Mouse (Mus musculus): Measurements from ENCODE around the gene Clps.

Clps gene

GRCm38 (mm10) chr17:28553040-28553793 is 7.3 kb downstream of the Clps start:
- DNase-seq (ENCODE audit: low read depth, low spot score), result peak; percentile 93

GRCm38 (mm10) chr17:28549111-28549510 is 11.5 kb downstream of the Clps start, which contains the start of gene Clpsl2:
Clpsl2 (plus strand) TSS chr17:28549411.
- DNase-seq (ENCODE audit: low read depth, low spot score), result no peak

- DNase-seq (ENCODE audit: low read depth, low spot score), result no peak
Observed at GRCm38 (mm10) chr17:28548550-28548949, 12.0 kb downstream of the Clps start.

- DNase-seq (ENCODE audit: low read depth, low spot score), result no peak
Observed at GRCm38 (mm10) chr17:28546925-28547324, 13.6 kb downstream of the Clps start.

- DNase-seq (ENCODE audit: low read depth, low spot score), result peak; percentile 78
Observed at GRCm38 (mm10) chr17:28537881-28538280, 22.7 kb downstream of the Clps start.

GRCm38 (mm10) chr17:28533327-28533726 is 27.2 kb downstream of the Clps start:
- peak; percentile 89 for DNase-seq (ENCODE audit: low read depth, low spot score)

- DNase-seq (ENCODE audit: low read depth, low spot score), result no peak
Observed at GRCm38 (mm10) chr17:28532557-28532956, 28.0 kb downstream of the Clps start.

GRCm38 (mm10) chr17:28531946-28532345 is 28.6 kb downstream of the Clps start:
- DNase-seq (ENCODE audit: low read depth, low spot score), result peak; percentile 78

GRCm38 (mm10) chr17:28530506-28530905 is 30.1 kb downstream of the Clps start, which contains the start of gene Armc12:
Armc12 (plus strand) TSS chr17:28530806.
- no peak for DNase-seq (ENCODE audit: low read depth, low spot score)

- peak; percentile 82 for DNase-seq (ENCODE audit: low read depth, low spot score)
Observed at GRCm38 (mm10) chr17:28529116-28529515, 31.4 kb downstream of the Clps start.

GRCm38 (mm10) chr17:28528043-28528351 is 32.6 kb downstream of the Clps start:
- DNase-seq (ENCODE audit: low read depth, low spot score), result peak; percentile 72

GRCm38 (mm10) chr17:28527184-28528042 is 33.2 kb downstream of the Clps start:
- DNase-seq (ENCODE audit: low read depth, low spot score), result no peak

GRCm38 (mm10) chr17:28524831-28525430 is 35.6 kb downstream of the Clps start:
- DNase-seq (ENCODE audit: low read depth, low spot score), result no peak

- peak; percentile 39 for DNase-seq (ENCODE audit: low read depth, low spot score)
Observed at GRCm38 (mm10) chr17:28524009-28524695, 36.4 kb downstream of the Clps start.

GRCm38 (mm10) chr17:28523355-28524008 is 37.1 kb downstream of the Clps start:
- peak; percentile 72 for DNase-seq (ENCODE audit: low read depth, low spot score)

- DNase-seq (ENCODE audit: low read depth, low spot score), result peak; percentile 94
Observed at GRCm38 (mm10) chr17:28522623-28523354, 37.8 kb downstream of the Clps start.

- DNase-seq (ENCODE audit: low read depth, low spot score), result no peak
Observed at GRCm38 (mm10) chr17:28521920-28522319, 38.6 kb downstream of the Clps start.

GRCm38 (mm10) chr17:28521071-28521726 is 39.4 kb downstream of the Clps start:
- DNase-seq (ENCODE audit: low read depth, low spot score), result no peak

- DNase-seq (ENCODE audit: low read depth, low spot score), result no peak
Observed at GRCm38 (mm10) chr17:28520561-28520960, 40.0 kb downstream of the Clps start.

GRCm38 (mm10) chr17:28519827-28520226 is 40.7 kb downstream of the Clps start:
- DNase-seq (ENCODE audit: low read depth, low spot score), result peak; percentile 44

All from R1 (cell line).